Mouse (Mus musculus) cerebellum, adult 11 months (tissue): ENCODE results near the gene H2al1a.
"Not testable (repeated sequence)": the region's sequence is repeated elsewhere in the genome, so short reads cannot be mapped to it uniquely, and the experiment has no call there.

Experiments
- DNase-seq: peaks from one replicate; pipeline ENCODE4 v3.0.0; 2022

The H2al1a gene

GRCm38 (mm10) chrX:11298957-11299356 lies at the start of gene H2al1a:
Gene H2al1a (plus strand): TSS chrX:11299257.
- not testable (repeated sequence) for DNase-seq

- DNase-seq: no peak
Measured at GRCm38 (mm10) chrX:11250155-11250554, 48.9 kb upstream of the H2al1a start.

- no peak for DNase-seq
Measured at GRCm38 (mm10) chrX:11254062-11254461, 45.0 kb upstream of the H2al1a start.

- no peak for DNase-seq
Measured at GRCm38 (mm10) chrX:11254521-11255207, 44.4 kb upstream of the H2al1a start.

GRCm38 (mm10) chrX:11255564-11256360 lies 43.3 kb upstream of the H2al1a start:
- no peak for DNase-seq

- no peak for DNase-seq
Measured at GRCm38 (mm10) chrX:11264918-11265317, 34.1 kb upstream of the H2al1a start.

- no peak for DNase-seq
Measured at GRCm38 (mm10) chrX:11267791-11268190, 31.3 kb upstream of the H2al1a start.

- peak; percentile 10 for DNase-seq
Measured at GRCm38 (mm10) chrX:11269074-11269473, 30.0 kb upstream of the H2al1a start.

- no peak for DNase-seq
Measured at GRCm38 (mm10) chrX:11273190-11273589, 25.9 kb upstream of the H2al1a start.

GRCm38 (mm10) chrX:11277083-11277482 lies 22.0 kb upstream of the H2al1a start:
- DNase-seq: no peak

- no peak for DNase-seq
Measured at GRCm38 (mm10) chrX:11280741-11281140, 18.3 kb upstream of the H2al1a start.

GRCm38 (mm10) chrX:11288306-11288882 lies 10.7 kb upstream of the H2al1a start:
- DNase-seq: no peak

- no peak for DNase-seq
Measured at GRCm38 (mm10) chrX:11289244-11289643, 9.8 kb upstream of the H2al1a start.

GRCm38 (mm10) chrX:11302132-11302531 lies 3.1 kb downstream of the H2al1a start, which contains the start of gene H2al1b:
Gene H2al1b (plus strand): TSS chrX:11302432.
- not testable (repeated sequence) for DNase-seq

- DNase-seq: not testable (repeated sequence)
Measured at GRCm38 (mm10) chrX:11305355-11305754, 6.3 kb downstream of the H2al1a start, which contains the start of gene H2al1c. Gene H2al1c (plus strand): TSS chrX:11305655.

GRCm38 (mm10) chrX:11308524-11308923 lies 9.5 kb downstream of the H2al1a start, which contains the start of gene H2al1d:
Gene H2al1d (plus strand): TSS chrX:11308824.
- DNase-seq: not testable (repeated sequence)

- DNase-seq: not testable (repeated sequence)
Measured at GRCm38 (mm10) chrX:11311634-11312033, 12.6 kb downstream of the H2al1a start, which contains the start of gene H2al1e. Gene H2al1e (plus strand): TSS chrX:11311934.

- DNase-seq: not testable (repeated sequence)
Measured at GRCm38 (mm10) chrX:11314858-11315257, 15.8 kb downstream of the H2al1a start, which contains the start of gene H2al1f. Gene H2al1f (plus strand): TSS chrX:11315158.

- DNase-seq: not testable (repeated sequence)
Measured at GRCm38 (mm10) chrX:11317956-11318355, 18.9 kb downstream of the H2al1a start, which contains the start of gene H2al1g. Gene H2al1g (plus strand): TSS chrX:11318256.

GRCm38 (mm10) chrX:11321192-11321591 lies 22.1 kb downstream of the H2al1a start, which contains the start of gene H2al1h:
Gene H2al1h (plus strand): TSS chrX:11321492.
- not testable (repeated sequence) for DNase-seq

- not testable (repeated sequence) for DNase-seq
Measured at GRCm38 (mm10) chrX:11324359-11324758, 25.3 kb downstream of the H2al1a start, which contains the start of gene H2al1i. Gene H2al1i (plus strand): TSS chrX:11324659.

GRCm38 (mm10) chrX:11327522-11327921 lies 28.5 kb downstream of the H2al1a start, which contains the start of gene H2al1j:
Gene H2al1j (plus strand): TSS chrX:11327822.
- DNase-seq: not testable (repeated sequence)

GRCm38 (mm10) chrX:11345762-11346161 lies 46.7 kb downstream of the H2al1a start:
- DNase-seq: peak; percentile 8
